24 mouse cellular contexts compared by ENCODE assay signal in the genomic region with DNA sequence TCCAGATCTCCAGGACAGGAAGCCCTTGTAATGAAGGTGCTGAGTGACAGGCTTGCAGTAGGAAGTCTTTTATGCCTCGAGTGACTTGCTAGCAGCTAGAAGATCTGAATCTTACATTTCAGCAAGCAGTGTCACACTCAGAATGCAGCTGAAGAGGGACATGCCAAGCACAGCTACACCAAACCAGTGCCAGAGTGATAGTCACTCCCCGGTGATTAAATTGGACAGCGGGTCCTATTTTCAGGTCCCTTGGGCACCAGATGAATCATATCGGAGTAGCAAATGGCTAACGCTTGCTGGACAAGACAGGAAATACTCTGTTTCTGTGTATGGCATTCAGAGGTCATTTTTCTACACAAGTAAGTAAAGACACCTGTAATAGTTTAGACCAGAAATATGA.
"Had no signal": no experiment of that assay in that cellular context is flagged by ENCODE, and none has a peak within 500 bp of the region (broad histone marks: within the 10 kb centered on the region; RNA-seq: fewer than 3 reads in every experiment).

No protein-coding gene starts in this region.

- H3K27me3 ChIP-seq: heart, embryonic 13.5 days; heart, embryonic 15.5 days; hindbrain, embryonic 13.5 days; hindbrain, embryonic 15.5 days; limb, embryonic 12.5 days; liver, embryonic 13.5 days; liver, embryonic 15.5 days had no signal

- H3K9me3 ChIP-seq: heart, embryonic 13.5 days; heart, embryonic 15.5 days; hindbrain, embryonic 13.5 days; hindbrain, embryonic 15.5 days; limb, embryonic 10.5 days; limb, embryonic 12.5 days; liver, embryonic 13.5 days; liver, embryonic 15.5 days had no signal

- ATAC-seq: hindbrain, postnatal 0 days; intestine, postnatal 0 days; liver, postnatal 0 days had no signal

- H3K9ac ChIP-seq: heart, embryonic 13.5 days; heart, embryonic 15.5 days; hindbrain, embryonic 13.5 days; hindbrain, embryonic 15.5 days; limb, embryonic 12.5 days; liver, embryonic 13.5 days; liver, embryonic 15.5 days; liver, postnatal 0 days had no signal

- H3K4me1 ChIP-seq: heart, embryonic 15.5 days; hindbrain, embryonic 13.5 days; hindbrain, embryonic 15.5 days; limb, embryonic 10.5 days; limb, embryonic 12.5 days; liver, embryonic 13.5 days; liver, embryonic 15.5 days had no signal

- H3K4me3 ChIP-seq: gastrocnemius, adult 2 months; heart, embryonic 13.5 days; heart, embryonic 15.5 days; hindbrain, embryonic 13.5 days; hindbrain, embryonic 15.5 days; layer of hippocampus, adult 2 months; left cerebral cortex, adult 2 months; limb, embryonic 10.5 days; limb, embryonic 12.5 days; liver, embryonic 13.5 days; liver, embryonic 15.5 days had no signal

- H3K36me3 ChIP-seq: hindbrain, embryonic 13.5 days; hindbrain, embryonic 15.5 days; limb, embryonic 12.5 days; liver, embryonic 13.5 days; liver, embryonic 15.5 days had no signal

- DNase-seq: gastrocnemius, adult 2 months; gastrocnemius, postnatal 14 days; gastrocnemius, postnatal 36 days; heart, postnatal 14 days; kidney, adult 18-20 months; kidney, adult 8-10 months; kidney, postnatal 10 days; kidney, postnatal 25 days; kidney, postnatal 4 days; liver; liver, embryonic 13.5 days; liver, postnatal 0 days had no signal

- H3K4me2 ChIP-seq: heart, embryonic 13.5 days; heart, embryonic 15.5 days; hindbrain, embryonic 13.5 days; hindbrain, embryonic 15.5 days; limb, embryonic 12.5 days; liver, embryonic 11.5 days; liver, embryonic 13.5 days; liver, embryonic 15.5 days had no signal

- H3K27ac ChIP-seq: gastrocnemius, adult 2 months; heart, embryonic 13.5 days; heart, embryonic 15.5 days; hindbrain, embryonic 13.5 days; hindbrain, embryonic 15.5 days; hindbrain, postnatal 0 days; layer of hippocampus, adult 2 months; left cerebral cortex, adult 2 months; limb, embryonic 10.5 days; limb, embryonic 12.5 days; liver, embryonic 13.5 days; liver, embryonic 15.5 days had no signal
